Mouse (Mus musculus) activated CD4-positive, CD25-positive, alpha-beta regulatory T cell, adult 4 months (primary cell): ENCODE measurements around the gene Mov10l1. TPM values are rescaled to one million over a fixed set of nuclear protein-coding genes. Genes with fewer than 3 reads are reported as not detected.

Experiments used
- ATAC-seq: one replicate; pipeline ENCODE4 v1.8.0; 2017
- polyA plus RNA-seq, 2 experiments: library from polyadenylated mRNA; unstranded; fragments of 100-300 nt; shearing (Covaris generic); gene quantifications; one replicate each; pipeline ENCODE4 v1.2.1; 2017

The Mov10l1 gene
- not detected for polyA plus RNA-seq

- no peak for ATAC-seq
Observed at GRCm38 (mm10) chr15:88982534-88983079, at the start of gene Mov10l1. Gene Mov10l1 (plus strand): TSS chr15:88982909.

GRCm38 (mm10) chr15:88934141-88934540, 48.6 kb upstream of the Mov10l1 start:
- ATAC-seq, result no peak

GRCm38 (mm10) chr15:88936619-88937290, 46.0 kb upstream of the Mov10l1 start:
- no peak for ATAC-seq

GRCm38 (mm10) chr15:88937291-88937650, 45.4 kb upstream of the Mov10l1 start:
- ATAC-seq, result no peak

- ATAC-seq, result no peak
Observed at GRCm38 (mm10) chr15:88942783-88943182, 39.9 kb upstream of the Mov10l1 start.

GRCm38 (mm10) chr15:88943896-88944551, 38.7 kb upstream of the Mov10l1 start:
- no peak for ATAC-seq

- ATAC-seq, result no peak
Observed at GRCm38 (mm10) chr15:88946851-88947250, 35.9 kb upstream of the Mov10l1 start.

- no peak for ATAC-seq
Observed at GRCm38 (mm10) chr15:88951246-88951645, 31.5 kb upstream of the Mov10l1 start.

GRCm38 (mm10) chr15:88954368-88955072, 28.2 kb upstream of the Mov10l1 start, which contains the start of gene Ttll8:
Gene Ttll8 (minus strand): TSS chr15:88954418.
- no peak for ATAC-seq

GRCm38 (mm10) chr15:88955342-88955741, 27.4 kb upstream of the Mov10l1 start:
- ATAC-seq, result no peak

GRCm38 (mm10) chr15:88957522-88957921, 25.2 kb upstream of the Mov10l1 start:
- ATAC-seq, result no peak

- no peak for ATAC-seq
Observed at GRCm38 (mm10) chr15:88964070-88964578, 18.6 kb upstream of the Mov10l1 start.

- no peak for ATAC-seq
Observed at GRCm38 (mm10) chr15:88972300-88972699, 10.4 kb upstream of the Mov10l1 start.

- ATAC-seq, result no peak
Observed at GRCm38 (mm10) chr15:88978281-88979137, 4.2 kb upstream of the Mov10l1 start, which contains the start of gene Mlc1. Gene Mlc1 (minus strand): TSS chr15:88979007.

- ATAC-seq, result no peak
Observed at GRCm38 (mm10) chr15:88979138-88979446, 3.6 kb upstream of the Mov10l1 start.

- no peak for ATAC-seq
Observed at GRCm38 (mm10) chr15:88989236-88989635, 6.5 kb downstream of the Mov10l1 start.

GRCm38 (mm10) chr15:88998636-88999035, 15.9 kb downstream of the Mov10l1 start:
- ATAC-seq, result no peak

- no peak for ATAC-seq
Observed at GRCm38 (mm10) chr15:88999124-88999523, 16.4 kb downstream of the Mov10l1 start.

- ATAC-seq, result no peak
Observed at GRCm38 (mm10) chr15:89000367-89000766, 17.7 kb downstream of the Mov10l1 start.

- ATAC-seq, result no peak
Observed at GRCm38 (mm10) chr15:89001245-89001644, 18.5 kb downstream of the Mov10l1 start.

GRCm38 (mm10) chr15:89007002-89007401, 24.3 kb downstream of the Mov10l1 start:
- no peak for ATAC-seq

GRCm38 (mm10) chr15:89007781-89008180, 25.1 kb downstream of the Mov10l1 start:
- ATAC-seq, result no peak
